Mouse (Mus musculus) naive thymus-derived CD4-positive, alpha-beta T cell, adult 2 months (primary cell): Measurements from ENCODE around the gene Gm4353.

Source experiments
- DNase-seq: peaks from one replicate; pipeline ENCODE4 v3.0.0-alpha.2; 2011; ENCODE audit warnings: low read depth

Gm4353 gene

DNA sequence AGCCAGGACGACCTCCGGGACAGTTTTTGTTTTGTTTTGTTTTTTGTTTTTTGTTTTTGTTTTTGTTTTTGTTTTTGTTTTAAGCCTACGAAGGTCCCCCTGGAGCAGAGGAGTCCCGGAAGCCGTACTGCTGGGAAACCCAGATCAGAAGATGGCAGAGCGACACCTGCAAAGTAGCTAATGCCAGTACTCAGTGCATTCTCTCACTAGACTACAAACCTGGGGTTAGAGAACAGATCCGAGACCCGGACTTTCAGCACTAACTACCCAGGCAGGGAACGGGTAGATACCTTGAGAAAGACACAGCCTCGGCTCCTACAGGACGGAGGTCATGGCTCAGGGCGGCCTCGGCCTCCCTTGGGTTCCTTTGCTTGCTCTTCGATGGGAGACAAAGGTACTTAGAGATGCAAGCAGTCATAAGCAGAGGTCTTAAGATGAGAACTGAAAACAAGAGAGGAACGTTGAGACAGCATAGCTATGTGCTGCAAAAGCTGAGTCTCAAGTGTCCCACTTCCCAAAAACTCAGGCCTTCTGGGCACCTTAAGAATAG is 43.9 kb downstream of the Gm4353 start:
- DNase-seq, result no peak

DNA sequence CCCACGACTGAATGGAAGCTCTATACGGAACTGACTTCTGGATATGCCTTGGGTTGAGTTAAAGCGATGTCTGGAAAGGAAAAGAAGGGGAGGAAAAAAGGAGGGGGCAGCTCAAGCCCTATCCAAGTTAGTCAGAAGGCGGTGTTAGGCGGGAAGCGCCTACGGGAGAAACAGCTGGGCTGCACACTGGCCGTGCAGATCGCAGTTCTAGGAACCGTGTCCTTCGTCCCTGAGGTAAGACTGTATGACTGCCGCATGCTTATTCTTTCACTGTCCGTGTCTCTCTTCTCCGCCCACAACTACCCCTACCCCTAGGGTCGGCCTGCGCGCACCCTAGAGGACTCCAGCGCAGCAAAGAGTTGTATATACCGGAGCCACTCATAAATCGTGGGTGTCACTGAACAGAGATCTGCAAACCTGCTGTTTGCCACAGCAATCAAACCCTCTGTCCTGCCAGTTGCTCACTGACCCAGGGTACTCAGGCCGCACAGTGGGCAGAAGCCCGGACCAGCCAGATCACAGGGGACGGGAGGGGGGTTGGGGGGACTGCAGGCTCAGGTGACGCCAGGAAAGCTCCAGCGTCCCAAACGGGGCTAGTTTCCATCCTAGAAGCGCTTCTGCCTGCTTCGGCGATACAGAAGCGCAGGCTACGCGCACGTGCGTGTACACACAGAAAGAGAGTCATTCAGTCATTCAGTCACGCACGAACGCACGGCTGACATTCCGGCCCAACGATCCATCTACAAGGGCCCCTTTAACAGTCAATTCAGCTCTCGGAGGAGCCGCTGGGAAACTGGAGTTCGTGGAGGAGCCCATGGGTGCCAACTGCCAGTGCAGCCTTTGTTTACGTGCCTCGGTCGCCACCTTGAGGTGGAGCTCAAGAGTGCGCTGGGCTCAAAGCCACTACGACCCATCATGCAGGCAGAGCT is 44.6 kb downstream of the Gm4353 start:
- peak; percentile 71 for DNase-seq

DNA sequence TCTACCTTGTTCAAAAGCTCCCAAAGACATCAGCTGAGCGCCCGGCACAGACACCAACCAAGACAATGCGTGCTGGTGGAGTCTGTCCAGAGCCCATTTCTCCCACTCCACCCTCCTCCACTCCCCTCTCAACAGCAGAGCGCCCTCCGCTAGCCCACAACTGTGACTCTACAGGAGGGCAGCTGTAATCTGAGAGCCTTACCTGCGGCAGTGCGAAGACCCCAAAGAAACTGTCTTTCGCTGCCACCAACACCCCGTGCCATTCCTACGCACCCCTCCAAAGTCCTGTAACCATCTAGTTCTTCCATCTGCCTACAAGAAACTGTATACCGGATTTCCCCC is 45.3 kb downstream of the Gm4353 start, which contains the start of gene 1110004F10Rik:
Gene 1110004F10Rik (plus strand): TSS at position 202 of the 342 bp plus-strand sequence.
- no peak for DNase-seq

DNA sequence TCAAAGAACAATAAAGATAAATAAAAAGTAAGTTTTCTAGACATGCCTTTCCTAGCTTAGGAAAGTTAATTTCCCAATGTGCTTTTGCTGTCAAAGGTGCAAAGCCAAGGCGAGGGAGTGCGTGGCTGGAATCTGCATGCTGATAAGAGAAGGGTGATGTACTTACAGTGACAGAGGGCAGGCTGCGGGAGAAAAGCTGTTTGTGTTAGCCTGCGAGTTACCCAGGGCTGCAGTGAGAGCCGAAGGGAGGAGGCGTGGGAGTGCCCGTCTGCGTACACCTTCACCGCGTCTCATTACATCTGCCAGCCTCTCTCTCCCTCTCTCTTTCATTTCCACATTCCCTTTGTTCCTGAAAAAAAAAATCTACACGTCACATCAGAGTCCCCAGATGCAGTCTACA is 45.9 kb downstream of the Gm4353 start, which contains the start of gene Sox6:
Gene Sox6 (minus strand): TSS at position 286 of the 400 bp plus-strand sequence.
- DNase-seq, result no peak

DNA sequence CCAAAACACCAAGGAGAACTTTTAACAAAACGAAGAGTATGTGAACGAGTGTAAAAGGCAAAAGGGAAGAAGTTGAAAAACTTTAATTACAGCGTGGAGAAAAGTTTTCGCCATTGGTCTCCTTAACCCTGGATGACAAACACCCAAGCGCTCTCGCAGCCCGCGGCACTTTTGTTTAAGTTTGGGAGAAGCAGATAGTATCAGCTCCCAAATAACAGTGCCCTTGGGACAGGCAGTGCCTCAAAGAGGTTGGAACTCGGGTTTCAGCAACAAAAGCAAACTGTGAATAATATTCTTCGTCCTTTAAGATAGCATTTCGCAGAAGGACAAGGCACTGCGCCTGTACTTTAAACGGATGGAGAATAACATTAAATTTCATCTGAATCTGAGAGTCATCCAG is 46.4 kb downstream of the Gm4353 start:
- no peak for DNase-seq

DNA sequence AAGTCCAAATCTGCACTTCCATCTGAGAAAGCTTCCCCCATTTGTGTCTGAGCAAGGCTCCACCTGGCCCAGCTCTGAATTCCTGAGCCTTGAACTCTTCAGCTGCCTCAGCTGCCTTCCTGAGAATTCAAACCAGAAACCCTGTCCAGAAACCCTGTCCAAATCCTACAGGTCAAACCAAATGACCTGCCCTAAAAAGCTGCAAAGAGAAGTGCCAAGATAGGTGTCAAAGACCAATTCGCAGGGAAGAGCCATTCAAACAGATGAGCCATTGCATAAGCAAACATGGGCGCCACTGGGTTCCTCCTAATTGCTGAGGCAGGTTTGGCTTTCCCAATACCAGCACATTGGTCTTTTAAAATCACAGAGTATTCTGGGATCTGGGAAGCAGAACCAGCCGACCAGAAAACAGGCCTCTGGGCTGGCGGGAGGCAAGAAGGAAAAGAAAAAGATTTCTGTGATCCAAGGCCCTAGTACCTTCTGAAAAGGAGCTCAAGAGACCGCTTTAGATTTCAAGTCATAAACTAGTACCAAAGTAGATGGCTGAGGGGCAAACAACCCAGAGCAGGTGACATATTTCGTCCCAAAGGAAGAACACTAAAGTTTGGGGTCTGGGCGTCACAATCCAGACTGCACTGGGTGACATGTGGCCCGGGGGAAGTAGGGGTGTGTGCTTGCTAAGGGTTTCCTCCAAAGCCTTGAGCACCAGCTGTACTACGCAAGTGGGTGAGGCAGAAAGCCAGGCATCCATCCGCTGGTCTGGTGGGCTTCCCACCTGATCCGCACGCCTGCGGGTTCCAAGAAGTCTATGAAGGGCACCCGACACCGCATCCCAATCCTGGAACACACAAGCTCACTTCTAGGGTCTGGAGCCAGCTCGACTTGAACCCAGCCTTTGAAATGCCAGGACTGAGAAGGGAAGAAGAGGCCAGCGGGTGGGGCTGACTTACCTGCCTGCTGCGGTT is 47.6 kb downstream of the Gm4353 start:
- DNase-seq, result no peak

DNA sequence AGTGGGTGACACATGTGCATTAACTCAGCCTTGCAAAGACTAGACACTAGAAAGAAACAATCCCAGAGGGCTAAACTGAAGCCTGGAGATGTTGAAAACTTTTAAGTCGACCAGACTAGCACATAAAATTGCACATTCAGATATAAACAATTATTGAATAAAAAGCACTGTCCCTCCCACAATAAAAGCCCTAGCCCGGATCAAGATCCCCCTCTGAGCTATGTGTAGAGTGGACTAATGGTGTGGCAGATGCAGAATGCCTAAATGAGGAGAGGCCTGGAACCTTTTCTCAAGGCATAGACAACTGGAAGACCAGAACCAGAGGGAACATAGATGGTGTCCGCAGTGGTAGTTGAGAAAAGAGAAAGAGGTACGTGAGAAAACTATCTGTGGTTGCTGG is 48.9 kb downstream of the Gm4353 start:
- no peak for DNase-seq

DNA sequence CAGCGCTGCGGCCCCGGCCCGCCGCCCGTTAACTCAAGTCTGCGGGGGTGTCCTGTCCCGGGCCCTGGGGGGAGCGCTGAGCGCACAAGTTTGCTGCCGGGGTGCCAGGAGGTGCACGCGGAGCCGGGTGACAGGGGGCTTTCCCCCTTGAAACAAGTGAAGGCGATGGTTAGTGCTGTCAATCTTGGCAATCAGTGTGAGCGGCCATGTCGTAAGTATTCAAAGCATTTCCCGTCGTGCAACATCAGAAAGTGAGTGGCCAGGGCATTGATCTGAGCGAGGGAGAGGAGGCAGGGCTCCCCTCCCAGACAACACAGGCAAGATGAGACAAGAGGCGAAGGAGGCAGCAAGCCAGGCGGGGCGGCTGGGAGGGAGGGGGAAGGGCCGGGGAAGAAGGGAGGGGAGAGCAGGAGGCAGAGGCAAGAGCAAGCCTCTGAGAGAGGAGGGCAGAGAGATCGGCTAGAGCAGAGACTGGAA is 50.1 kb downstream of the Gm4353 start:
- peak; percentile 30 for DNase-seq

DNA sequence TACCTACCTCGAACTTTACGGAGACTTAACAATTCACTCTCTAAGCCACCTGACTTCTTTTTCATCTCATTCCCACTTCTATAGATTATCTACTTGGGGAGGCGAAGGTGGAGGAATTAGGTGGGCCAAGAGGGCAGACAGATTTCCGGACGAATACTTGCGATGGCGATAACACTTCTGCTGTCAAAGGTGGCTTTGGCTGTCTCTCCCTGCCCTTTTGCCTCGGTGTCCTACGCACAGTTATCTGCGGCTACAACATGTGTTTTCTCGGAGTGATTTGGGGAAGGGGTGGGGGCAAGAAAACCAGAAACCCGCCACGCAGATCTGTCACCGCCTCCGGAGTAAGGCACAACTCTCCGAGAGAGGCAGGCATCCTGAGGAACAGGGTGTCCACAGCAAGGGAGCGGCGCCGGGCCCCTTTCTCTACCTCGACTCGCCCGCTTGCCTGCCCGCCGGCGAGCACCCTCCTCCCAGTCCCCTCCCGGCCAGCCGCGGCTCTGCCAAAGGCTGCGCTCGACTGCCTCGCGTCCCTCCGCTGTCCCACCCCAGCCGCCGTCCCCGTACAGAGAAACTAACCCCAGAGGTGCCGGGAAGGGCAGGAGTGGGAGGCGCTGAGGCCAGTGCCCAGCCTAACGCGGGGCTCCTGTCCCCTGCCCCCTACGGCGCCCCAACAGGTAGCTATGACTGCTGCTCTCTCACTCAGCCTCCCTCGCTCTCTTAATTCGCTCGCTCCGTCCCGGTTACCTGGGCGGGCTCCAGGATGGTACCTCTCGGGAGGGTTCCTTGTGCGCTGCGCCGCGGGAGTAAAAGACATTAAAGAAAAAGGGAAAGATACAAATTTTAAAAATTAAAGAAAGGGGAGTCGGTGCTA is 50.8 kb downstream of the Gm4353 start:
- peak; percentile 28 for DNase-seq
